Mouse (Mus musculus) urinary bladder, adult 18-20 months (tissue): ENCODE results near the gene Muc20.

Experiments
- DNase-seq, 2 experiments: peaks; one replicate each; pipeline ENCODE4 v3.0.0; 2022; ENCODE audit warnings: low spot score in 2 of 2, mixed read lengths in 2 of 2

Gene Muc20

GRCm38 (mm10) chr16:32796676-32797425 lies 384 bp downstream of the Muc20 start:
- DNase-seq = no peak

- no peak for DNase-seq
Measured at GRCm38 (mm10) chr16:32795177-32795576, 2.1 kb downstream of the Muc20 start.

GRCm38 (mm10) chr16:32790056-32790455 lies 7.2 kb downstream of the Muc20 start:
- DNase-seq = no peak

GRCm38 (mm10) chr16:32784840-32785239 lies 12.4 kb downstream of the Muc20 start:
- peak; percentile 16 to 18 for DNase-seq

- DNase-seq = no peak
Measured at GRCm38 (mm10) chr16:32783324-32784062, 13.7 kb downstream of the Muc20 start.

GRCm38 (mm10) chr16:32778956-32779355 lies 18.3 kb downstream of the Muc20 start:
- no peak for DNase-seq

GRCm38 (mm10) chr16:32776676-32777075 lies 20.6 kb downstream of the Muc20 start:
- no peak for DNase-seq

- DNase-seq = no peak
Measured at GRCm38 (mm10) chr16:32766904-32767303, 30.3 kb downstream of the Muc20 start.

GRCm38 (mm10) chr16:32764961-32765360 lies 32.3 kb downstream of the Muc20 start:
- DNase-seq = no peak

- DNase-seq = no peak
Measured at GRCm38 (mm10) chr16:32764550-32764949, 32.7 kb downstream of the Muc20 start.

- DNase-seq = no peak
Measured at GRCm38 (mm10) chr16:32750242-32751127, 46.8 kb downstream of the Muc20 start.

- DNase-seq = peak in 1 of 2 experiments; percentile 6
Measured at GRCm38 (mm10) chr16:32745852-32746251, 51.4 kb downstream of the Muc20 start.

- DNase-seq = no peak
Measured at GRCm38 (mm10) chr16:32742712-32743111, 54.5 kb downstream of the Muc20 start.

GRCm38 (mm10) chr16:32741366-32741765 lies 55.9 kb downstream of the Muc20 start:
- no peak for DNase-seq

- no peak for DNase-seq
Measured at GRCm38 (mm10) chr16:32740003-32740663, 57.1 kb downstream of the Muc20 start.

- no peak for DNase-seq
Measured at GRCm38 (mm10) chr16:32736022-32736421, 61.2 kb downstream of the Muc20 start.

GRCm38 (mm10) chr16:32735586-32735985 lies 61.6 kb downstream of the Muc20 start, which contains the start of gene Muc4:
Muc4 (plus strand) TSS chr16:32735886.
- no peak for DNase-seq

GRCm38 (mm10) chr16:32733213-32733612 lies 64.0 kb downstream of the Muc20 start:
- no peak for DNase-seq

GRCm38 (mm10) chr16:32728730-32729129 lies 68.5 kb downstream of the Muc20 start:
- no peak for DNase-seq

- DNase-seq = no peak
Measured at GRCm38 (mm10) chr16:32728240-32728639, 69.0 kb downstream of the Muc20 start.
